Mouse (Mus musculus): ENCODE measurements around the gene Uchl1. TPM values are rescaled to one million over a fixed set of nuclear protein-coding genes. Genes with fewer than 3 reads are reported as not detected.

Uchl1 gene
- total and polyA plus RNA-seq, 2 experiments from 2014 or later = 1,756 to 1,809 TPM

DNA sequence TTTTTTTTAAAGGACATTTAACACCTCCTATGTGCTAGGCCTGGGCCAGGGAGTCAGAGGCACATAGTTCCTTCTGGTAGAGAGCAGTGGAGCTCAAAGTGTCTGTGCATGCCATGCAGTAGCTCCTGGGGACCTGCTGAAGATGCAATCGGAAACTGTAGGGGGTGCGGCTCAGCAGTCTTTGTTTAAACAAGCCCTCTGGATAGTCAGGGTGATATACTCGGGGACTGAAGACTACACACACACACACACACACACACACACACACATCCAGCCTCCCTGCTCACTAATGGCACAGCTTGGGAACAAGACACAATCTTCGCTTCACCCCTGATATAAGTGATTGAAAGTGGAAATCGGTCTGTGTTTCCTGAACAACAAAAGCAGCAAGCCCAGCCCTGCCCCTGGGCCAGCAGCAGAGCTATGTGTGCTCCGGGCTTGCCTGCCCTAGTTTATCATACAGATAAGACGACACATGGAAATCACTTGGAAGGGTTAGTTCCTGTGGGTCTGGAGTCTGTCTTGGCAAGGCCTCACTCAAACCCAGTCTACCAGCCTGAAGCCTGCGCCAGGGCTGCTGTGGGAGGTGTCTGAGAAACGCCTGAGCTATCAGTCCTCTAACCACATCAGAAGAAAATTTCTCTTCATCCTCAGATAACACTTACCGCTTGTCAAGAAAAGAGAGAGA lies 27.6 kb downstream of the Uchl1 start:
- Histone ChIP-seq H3K9me3 (ENCODE audit: low read length) (no peaks in the 10 kb centered on the region), H3K4me1 (ENCODE audit: insufficient read depth) (no peaks in the 10 kb centered on the region), H3K4me2 (ENCODE audit: low read depth) (no peak overlapping the region), H3K36me3 (ENCODE audit: insufficient read depth) (no peaks in the 10 kb centered on the region), H3K27me3 (ENCODE audit: insufficient read depth, low read length) (no peaks in the 10 kb centered on the region), H3K27ac (ENCODE audit: low read depth, low read length) (no peak overlapping the region), H3K9ac (0 out of 2 replicates have a peak overlapping the region, but pooled peaks have one; percentile 7), H3K4me3 (ENCODE audit: low read depth, low read length) (no peak overlapping the region)
- ATAC-seq = no peak
- no peak for DNase-seq
- WGBS = 51% methylated on average over 10 of the region's 10 CpGs
- no peak for TF ChIP-seq CTCF (IDR thresholded peaks at IDR 0.05; ENCODE audit: low read depth)

DNA sequence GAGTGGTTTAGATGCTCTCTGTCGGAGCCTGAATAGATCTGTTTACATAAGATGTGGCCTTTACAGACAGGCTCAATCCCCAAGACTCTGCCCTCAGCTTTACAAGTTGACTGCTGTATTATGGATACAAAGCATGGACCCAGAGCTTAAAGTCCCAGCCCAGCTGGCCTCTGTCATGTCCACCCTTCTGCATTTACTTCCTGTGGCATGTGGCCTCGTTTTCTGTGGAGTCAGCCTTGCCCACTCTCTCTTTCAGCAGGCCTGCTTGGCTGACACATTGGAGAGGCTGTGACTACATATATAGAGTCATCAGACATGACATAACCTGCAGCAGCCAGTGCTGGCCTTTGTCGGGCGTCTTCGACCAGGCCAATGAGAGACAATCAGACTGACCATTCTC lies 32.0 kb downstream of the Uchl1 start:
- Histone ChIP-seq H3K9ac (no peak overlapping the region), H3K27ac (ENCODE audit: low read depth, low read length) (no peak overlapping the region), H3K4me2 (ENCODE audit: low read depth) (no peak overlapping the region), H3K27me3 (ENCODE audit: insufficient read depth, low read length) (no peaks in the 10 kb centered on the region), H3K36me3 (ENCODE audit: insufficient read depth) (no peaks in the 10 kb centered on the region), H3K4me3 (ENCODE audit: low read depth, low read length) (no peak overlapping the region), H3K9me3 (ENCODE audit: low read length) (no peaks in the 10 kb centered on the region), H3K4me1 (ENCODE audit: insufficient read depth) (no peaks in the 10 kb centered on the region)
- WGBS = 90% methylated on average over 5 of the region's 5 CpGs
- ATAC-seq = no peak
- DNase-seq = no peak
- no peak for TF ChIP-seq CTCF (IDR thresholded peaks at IDR 0.05; ENCODE audit: low read depth)

DNA sequence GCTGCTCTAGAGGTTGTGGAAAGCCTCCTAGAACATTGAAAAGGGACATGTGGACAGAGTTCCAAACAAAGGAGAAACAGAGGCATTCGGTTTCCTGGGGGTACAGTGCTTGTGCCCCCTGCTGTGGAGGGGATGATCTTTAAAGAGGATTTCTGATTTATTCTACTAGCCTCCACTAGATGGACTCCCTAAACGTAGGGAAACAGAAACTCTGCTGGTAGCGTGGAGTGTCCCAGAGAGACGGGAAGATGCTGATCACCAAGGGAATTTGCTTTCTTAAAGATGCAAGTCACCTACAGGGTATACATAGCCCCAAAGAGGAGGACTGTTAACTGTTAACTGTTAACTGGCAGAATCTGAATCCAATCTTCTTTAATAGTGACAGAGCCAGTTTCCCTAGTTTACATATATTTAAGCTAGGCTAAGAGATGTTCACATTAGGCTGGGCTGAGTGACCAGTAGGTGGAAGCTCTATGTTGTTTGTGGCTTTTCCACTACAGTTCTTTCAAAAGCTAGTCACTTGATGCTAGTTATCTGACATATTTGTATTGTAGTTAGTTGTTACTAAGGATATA lies 34.6 kb downstream of the Uchl1 start:
- 9% methylated on average over 4 of the region's 4 CpGs for WGBS
- peak; percentile 76 for DNase-seq

DNA sequence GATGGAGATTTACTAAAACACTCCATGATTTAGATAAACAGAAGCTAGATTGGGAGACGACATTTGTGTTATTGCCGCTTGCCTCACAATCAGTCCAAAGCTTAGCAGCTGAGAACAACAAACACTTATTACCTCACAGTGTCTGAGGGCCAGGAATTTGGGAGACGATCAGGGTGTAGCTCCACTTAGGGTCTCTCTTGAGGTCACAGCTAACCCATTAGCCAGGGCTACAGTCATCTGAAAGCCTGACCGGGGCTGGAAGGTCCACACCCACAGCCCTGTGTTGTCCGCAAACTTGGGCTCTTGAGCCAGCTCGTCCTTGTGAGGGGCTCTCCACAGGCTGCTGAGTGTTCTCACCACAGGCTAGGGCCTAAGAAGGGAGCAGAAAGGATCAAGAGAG lies 36.9 kb downstream of the Uchl1 start:
- no peak for ATAC-seq
- no peaks in the 10 kb centered on the region for H3K9me3 ChIP-seq (ENCODE audit: low read length)
- H3K9ac ChIP-seq = no peak overlapping the region
- H3K4me2 ChIP-seq (ENCODE audit: low read depth) = no peak overlapping the region
- no peaks in the 10 kb centered on the region for H3K36me3 ChIP-seq (ENCODE audit: insufficient read depth)
- H3K27me3 ChIP-seq (ENCODE audit: insufficient read depth, low read length) = no peaks in the 10 kb centered on the region
- DNase-seq = no peak
- no peaks in the 10 kb centered on the region for H3K4me1 ChIP-seq (ENCODE audit: insufficient read depth)
- WGBS = 72% methylated on average over 6 of the region's 6 CpGs
- no peak overlapping the region for H3K27ac ChIP-seq (ENCODE audit: low read depth, low read length)
- no peak overlapping the region for H3K4me3 ChIP-seq (ENCODE audit: low read depth, low read length)
- TF ChIP-seq CTCF (IDR thresholded peaks at IDR 0.05; ENCODE audit: low read depth) = no peak

More for the DNA sequence above, 34.6 kb downstream of the Uchl1 start:
- Histone ChIP-seq H3K9me3 (ENCODE audit: low read length) (no peaks in the 10 kb centered on the region), H3K9ac (no peak overlapping the region), H3K36me3 (ENCODE audit: insufficient read depth) (no peaks in the 10 kb centered on the region), H3K27ac (ENCODE audit: low read depth, low read length) (no peak overlapping the region), H3K4me1 (ENCODE audit: insufficient read depth) (no peaks in the 10 kb centered on the region), H3K4me3 (ENCODE audit: low read depth, low read length) (no peak overlapping the region), H3K4me2 (ENCODE audit: low read depth) (no peak overlapping the region), H3K27me3 (ENCODE audit: insufficient read depth, low read length) (no peaks in the 10 kb centered on the region)
- peak; percentile 79 for TF ChIP-seq CTCF (IDR thresholded peaks at IDR 0.05; ENCODE audit: low read depth)
- peak; percentile 80 for ATAC-seq

DNA sequence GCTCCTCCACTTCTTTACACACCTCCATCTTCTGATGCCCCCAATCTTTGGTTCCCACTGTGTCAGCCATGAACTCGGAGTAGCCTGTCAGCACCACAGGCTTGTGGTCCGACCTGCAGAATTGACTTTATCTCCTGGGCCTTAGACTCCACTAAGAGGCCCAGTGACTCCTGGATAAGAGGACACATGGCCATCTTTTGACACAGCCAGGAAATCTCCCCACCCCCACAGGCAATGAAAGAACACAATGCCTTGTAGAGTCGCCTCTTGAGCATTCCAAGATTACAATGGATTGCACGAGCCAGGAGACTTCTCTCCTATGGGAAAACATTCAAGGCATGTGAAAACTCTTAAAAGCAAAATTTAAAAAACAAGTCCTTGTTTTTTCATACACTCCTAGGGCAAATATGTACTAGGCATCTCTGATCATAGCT lies 39.6 kb downstream of the Uchl1 start:
- no peak for ATAC-seq
- Histone ChIP-seq H3K4me3 (ENCODE audit: low read depth, low read length) (no peak overlapping the region), H3K36me3 (ENCODE audit: insufficient read depth) (no peaks in the 10 kb centered on the region), H3K27ac (ENCODE audit: low read depth, low read length) (no peak overlapping the region), H3K27me3 (ENCODE audit: insufficient read depth, low read length) (no peaks in the 10 kb centered on the region), H3K4me2 (ENCODE audit: low read depth) (no peak overlapping the region), H3K9ac (no peak overlapping the region), H3K9me3 (ENCODE audit: low read length) (no peaks in the 10 kb centered on the region), H3K4me1 (ENCODE audit: insufficient read depth) (no peaks in the 10 kb centered on the region; the same call in 1 of the 2 replicates)
- 53% methylated on average over 4 of the region's 4 CpGs for WGBS
- DNase-seq = no peak
- TF ChIP-seq CTCF (IDR thresholded peaks at IDR 0.05; ENCODE audit: low read depth) = no peak

DNA sequence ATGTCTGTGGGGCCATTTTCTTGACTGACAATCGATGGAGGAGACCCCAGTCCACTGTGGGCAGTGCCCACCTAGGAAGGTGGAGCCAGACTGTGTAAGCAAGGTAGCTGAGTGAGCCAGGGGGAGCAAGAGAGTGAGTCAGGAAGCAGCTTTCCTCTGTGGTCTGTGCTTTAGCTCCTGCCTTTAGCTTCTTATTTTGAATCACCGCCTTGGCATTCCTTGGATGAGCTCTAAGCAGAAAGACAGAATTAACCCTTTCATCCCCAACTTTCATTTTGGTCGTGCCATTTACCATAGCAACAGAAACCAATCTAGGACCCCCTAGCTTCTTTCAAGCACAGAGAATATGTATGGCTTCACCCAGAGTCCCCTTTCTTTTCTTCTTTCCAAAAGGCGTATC lies 42.0 kb downstream of the Uchl1 start:
- Histone ChIP-seq H3K9me3 (ENCODE audit: low read length) (no peaks in the 10 kb centered on the region), H3K9ac (no peak overlapping the region), H3K36me3 (ENCODE audit: insufficient read depth) (no peaks in the 10 kb centered on the region), H3K4me1 (ENCODE audit: insufficient read depth) (peaks cover 3% of the 10 kb centered on the region; the same call in 1 of the 2 replicates), H3K4me3 (ENCODE audit: low read depth, low read length) (no peak overlapping the region), H3K27me3 (ENCODE audit: insufficient read depth, low read length) (no peaks in the 10 kb centered on the region), H3K27ac (ENCODE audit: low read depth, low read length) (no peak overlapping the region), H3K4me2 (ENCODE audit: low read depth) (no peak overlapping the region)
- no peak for DNase-seq
- no peak for TF ChIP-seq CTCF (IDR thresholded peaks at IDR 0.05; ENCODE audit: low read depth)
- no peak for ATAC-seq
- WGBS = 48% methylated on average over 4 of the region's 4 CpGs

DNA sequence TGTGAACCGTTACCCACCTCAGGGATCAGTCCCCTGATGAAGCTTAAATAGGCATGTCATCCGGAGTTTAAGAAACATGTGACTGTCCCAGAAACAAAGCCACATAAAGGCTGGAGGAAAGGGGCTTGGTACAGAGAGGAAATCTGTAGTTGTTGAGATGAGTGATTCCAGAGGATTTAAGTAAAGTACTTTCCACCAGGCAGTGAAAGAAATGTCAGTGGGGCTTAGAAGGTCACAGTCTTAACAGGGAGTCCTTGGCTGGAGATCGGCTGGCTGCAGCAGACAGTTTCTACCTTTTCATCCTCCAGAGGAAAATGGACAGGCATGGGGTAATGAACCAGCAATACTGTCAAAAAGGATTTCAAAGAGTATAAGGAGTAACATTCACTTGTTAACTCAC lies 42.5 kb downstream of the Uchl1 start:
- DNase-seq (no peak), ATAC-seq (no peak)
- H3K4me3 ChIP-seq (ENCODE audit: low read depth, low read length) = no peak overlapping the region
- H3K27ac ChIP-seq (ENCODE audit: low read depth, low read length) = no peak overlapping the region
- H3K36me3 ChIP-seq (ENCODE audit: insufficient read depth) = no peaks in the 10 kb centered on the region
- no peak for TF ChIP-seq CTCF (IDR thresholded peaks at IDR 0.05; ENCODE audit: low read depth)
- H3K4me1 ChIP-seq (ENCODE audit: insufficient read depth) = peaks cover 3% of the 10 kb centered on the region; the same call in 1 of the 2 replicates
- WGBS = 49% methylated on average over 3 of the region's 3 CpGs
- H3K4me2 ChIP-seq (ENCODE audit: low read depth) = no peak overlapping the region
- H3K9me3 ChIP-seq (ENCODE audit: low read length) = no peaks in the 10 kb centered on the region
- no peak overlapping the region for H3K9ac ChIP-seq
- no peaks in the 10 kb centered on the region for H3K27me3 ChIP-seq (ENCODE audit: insufficient read depth, low read length)
